Mouse (Mus musculus) gastrocnemius, postnatal 4 days (tissue): ENCODE measurements at regions not wholly inside any gene's neighbourhood (a gene's known extent, or its start where the extent isn't known, plus 50 kb on each side); places are given as distances from the start of the nearest gene placed in this dataset.
A peak's percentile ranks its signal among the peaks of the same experiment; 100 is the strongest.
"Not testable (repeated sequence)": the region's sequence is repeated elsewhere in the genome, so short reads cannot be mapped to it uniquely, and the experiment has no call there.

Experiments
- DNase-seq, 2 experiments: peaks; one replicate each; pipeline ENCODE4 v3.0.0; 2021 to 2022; ENCODE audit warnings: low spot score in 2 of 2, mixed read lengths in 2 of 2

DNA sequence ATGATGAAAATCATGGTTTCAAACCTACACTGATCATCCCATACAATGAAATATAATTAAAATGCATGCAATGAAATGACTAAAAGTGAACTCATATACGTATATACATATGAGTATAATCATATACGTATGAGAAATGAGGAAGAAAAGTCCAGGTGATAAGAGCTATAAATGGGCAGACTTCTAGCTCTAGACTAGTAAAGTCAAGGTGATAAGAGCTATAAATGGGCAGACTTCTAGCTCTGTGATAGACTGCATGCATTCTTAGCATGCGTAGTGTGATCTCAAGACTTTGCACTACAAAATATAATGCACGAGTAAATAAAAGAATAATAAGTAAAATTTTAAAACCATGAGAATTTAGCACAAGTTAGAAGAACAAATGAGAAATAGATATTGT, 606.2 kb upstream of the Gpc5 start:
- no peak for DNase-seq

DNA sequence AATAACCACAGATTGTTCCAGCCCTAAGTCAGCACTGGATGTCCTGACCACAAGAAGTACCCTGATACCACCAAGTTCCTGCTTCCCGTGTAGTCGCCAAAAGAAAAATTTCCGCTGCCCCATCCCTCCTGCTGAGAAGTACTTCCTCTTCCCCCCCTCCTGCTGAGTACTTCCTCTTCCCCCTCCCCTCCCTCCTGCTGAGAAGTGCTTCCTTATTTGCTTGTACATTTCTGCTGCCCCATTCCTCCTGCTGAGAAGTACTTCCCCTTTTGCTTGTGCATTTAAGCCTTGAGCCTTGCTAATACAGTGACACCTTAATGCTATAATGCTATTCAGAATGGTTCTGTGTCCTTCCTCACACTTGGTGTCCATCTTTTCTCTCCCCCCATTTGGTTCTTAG, 598.6 kb upstream of the Gpc5 start:
- DNase-seq, result not testable (repeated sequence)

DNA sequence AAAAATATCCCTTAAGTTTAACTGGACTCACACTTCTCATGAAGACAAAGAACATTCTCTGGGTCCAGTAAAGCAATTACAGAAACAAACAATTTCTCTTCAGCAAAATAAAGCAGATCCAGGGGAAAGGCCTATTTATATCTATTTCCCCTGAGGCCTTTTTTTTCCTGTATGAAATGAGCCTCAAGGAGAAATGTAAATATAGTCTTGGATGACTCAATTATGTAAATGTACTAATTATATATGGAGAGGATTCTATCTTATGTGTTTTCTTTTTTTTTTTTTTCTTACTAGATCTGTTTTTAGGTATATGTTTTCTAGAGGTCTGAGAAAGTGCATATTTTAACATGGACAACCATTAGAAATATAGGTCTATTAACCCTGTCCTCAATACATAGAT, 587.0 kb upstream of the Gpc5 start:
- no peak for DNase-seq

DNA sequence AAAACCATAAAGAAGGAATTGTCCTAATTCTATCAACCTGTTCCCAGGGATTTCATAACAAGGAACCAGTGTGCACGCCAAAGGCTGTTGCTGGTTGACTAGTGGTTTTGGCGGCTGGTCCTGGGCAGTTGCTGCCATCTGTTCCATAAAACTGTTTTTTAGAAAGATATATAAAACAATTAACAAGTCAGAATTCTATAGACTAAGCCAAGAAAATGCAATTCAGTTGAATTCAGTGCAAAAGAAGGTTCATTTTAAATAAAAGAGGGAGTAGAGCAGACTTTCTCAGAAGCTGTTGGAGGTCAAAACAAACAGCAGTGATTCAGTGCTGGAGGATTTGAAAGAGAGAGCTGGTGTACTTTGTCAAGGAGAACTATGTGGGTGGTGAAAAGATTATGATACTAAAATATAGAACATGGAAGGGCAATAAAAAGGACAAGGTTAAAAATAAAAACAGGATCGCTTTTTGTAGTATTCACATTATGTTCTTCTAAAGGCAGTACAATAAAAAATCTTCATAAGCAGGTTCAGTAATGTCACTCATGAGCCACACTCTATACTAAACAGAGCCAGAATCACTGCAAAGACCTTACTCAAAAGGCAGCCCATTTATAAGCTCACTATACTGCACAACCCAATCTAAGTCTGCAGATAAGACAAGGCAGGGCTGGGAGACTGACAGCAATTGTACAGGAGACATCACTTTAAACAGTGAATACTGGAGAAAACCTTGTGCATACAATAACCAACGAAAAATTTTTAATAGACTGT, 543.9 kb upstream of the Gpc5 start:
- no peak for DNase-seq

DNA sequence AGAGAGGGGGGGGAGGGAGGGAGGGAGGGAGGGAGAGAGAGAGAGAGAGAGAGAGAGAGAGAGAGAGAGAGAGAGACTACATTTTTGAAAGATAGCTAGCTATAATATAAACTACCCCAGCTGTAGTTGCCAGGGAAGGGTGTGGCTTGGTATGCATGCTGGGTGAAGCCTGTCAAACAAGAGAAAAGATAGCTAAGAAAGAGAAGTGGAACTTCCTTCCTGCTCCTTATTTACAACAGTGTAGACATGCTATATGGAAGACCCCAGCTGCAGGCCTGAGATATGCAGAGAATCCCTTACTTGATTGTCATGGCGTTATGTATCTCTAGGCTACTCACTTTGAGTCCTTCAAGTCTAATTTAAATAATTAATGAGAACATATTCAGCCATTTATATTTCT, 542.9 kb upstream of the Gpc5 start:
- DNase-seq, result no peak

DNA sequence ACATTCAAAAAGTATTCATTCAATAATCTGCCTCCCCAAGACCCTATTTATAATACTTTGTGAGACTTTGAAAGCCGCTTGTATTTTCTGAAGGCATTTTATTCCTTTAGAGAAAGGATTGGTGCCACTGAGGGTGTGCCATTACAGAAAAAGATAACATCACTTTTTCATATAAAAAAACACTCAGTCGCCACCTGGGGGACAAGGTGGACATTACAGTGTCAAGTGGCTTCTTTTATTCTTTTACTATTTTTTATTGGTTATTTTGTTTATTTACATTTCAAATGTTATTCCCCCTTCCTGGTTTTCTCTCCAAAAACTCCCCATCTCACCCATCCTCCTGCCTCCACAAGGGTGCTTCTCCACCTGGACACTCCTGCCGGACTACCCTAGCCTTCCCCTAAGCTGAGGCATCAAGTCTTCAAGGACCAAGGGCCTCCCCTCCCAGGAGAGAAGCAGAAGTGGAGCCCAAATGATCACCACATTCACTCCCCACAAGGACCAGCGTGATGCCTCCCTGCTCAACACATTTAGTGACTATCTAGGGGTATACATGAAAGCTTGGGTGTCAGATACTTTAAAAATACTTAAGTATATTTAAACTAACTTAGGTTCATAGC, 525.5 kb upstream of the Gpc5 start:
- DNase-seq, result no peak

DNA sequence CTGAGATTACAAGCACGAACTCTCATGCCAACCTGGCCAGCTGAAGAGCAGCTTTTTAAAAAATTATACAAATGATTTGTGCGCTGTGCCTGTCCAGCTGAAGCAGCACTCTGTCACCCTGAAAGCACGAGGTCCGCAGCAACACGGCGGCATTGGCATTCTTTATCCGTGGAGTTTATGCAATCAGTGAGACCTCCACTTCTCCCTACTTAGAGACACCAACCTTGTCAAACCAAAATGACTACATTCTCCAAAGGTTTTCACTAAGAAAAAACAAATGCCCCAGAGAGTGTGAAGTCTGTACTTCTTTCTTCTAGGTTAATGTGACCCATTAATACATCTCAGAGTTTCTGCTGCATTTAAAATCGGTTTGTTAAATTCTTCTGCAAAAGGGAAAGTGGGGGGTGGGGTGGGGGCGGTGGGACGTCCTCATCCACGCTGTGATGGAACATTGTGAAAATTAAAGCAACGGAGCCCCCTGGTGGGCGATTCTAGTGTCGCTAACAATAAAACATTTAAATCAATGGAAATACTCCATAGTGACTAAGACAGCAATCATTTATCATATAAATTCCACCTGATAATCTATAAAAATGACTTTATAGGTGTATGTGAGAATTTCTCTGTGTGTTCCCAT, 524.2 kb upstream of the Gpc5 start:
- DNase-seq, result peak; percentile 33 to 55

DNA sequence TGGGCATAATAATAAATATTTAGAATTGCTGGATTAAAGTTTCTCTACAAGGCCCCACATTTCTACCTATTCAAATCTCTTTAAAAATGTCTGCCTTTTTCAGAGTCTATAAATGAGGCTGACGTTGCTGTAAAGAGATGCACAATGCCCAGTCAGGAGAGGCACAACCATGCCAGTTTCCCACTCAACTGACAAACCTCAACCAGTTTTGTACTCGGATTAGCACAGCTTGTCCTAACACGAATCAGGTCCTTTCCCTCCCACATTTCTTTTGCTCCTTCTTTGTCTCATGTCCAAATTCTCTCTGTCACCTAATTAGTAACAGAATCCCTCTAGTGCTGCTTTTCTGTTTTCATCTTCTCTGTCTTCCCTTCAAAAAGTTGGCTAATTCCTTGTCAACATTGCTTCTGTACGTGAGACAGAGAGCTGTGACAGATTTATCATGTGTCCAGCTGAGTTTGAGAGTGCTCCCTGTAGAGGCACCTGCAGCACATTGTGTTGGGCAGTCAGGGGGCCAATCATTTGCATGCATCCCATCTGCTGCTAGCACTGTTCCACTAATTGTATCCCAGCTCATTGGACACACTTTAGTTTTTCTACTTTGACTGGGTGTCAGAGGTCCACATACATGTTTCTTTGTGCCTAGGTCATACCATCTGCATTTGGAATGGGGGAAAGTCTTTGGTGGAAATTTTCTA, 504.5 kb upstream of the Gpc5 start:
- DNase-seq, result no peak

DNA sequence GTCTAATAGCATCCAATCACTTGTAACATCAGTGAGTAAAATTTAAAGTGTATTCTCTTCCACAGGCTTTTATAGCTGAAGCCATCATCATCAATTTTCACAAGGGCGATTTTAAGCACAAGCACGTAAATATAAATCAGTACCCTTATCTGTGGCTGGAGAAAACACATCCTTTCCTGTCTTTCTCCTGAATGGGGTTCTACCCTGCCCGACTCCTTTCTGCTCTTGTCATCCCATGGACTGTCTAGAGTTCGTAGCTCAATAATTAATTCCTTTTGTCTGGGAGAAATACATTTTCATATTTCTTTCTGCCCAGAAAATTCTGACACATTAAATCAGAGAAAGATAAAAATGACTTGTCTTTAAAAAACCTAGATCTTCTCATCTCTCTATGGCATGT, 482.7 kb upstream of the Gpc5 start:
- DNase-seq, result no peak

DNA sequence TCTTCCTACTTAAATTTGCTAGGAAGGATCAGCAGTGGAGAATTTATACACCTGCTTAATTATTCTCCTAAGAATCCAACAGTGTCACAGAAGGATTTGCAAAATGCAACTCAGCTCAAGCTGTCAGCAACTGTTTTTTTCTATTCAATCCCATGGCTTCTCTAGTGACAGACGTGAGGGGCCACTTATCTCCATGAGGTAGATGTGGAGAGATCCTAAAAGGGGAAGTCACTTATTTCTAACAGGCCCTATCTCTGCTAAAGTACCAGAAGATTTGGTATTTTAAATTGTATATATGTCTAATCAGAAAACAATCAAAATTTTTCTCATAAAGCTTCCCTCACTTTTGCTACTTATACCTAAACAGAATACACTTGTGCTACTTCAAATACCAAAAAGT, 479.6 kb upstream of the Gpc5 start:
- no peak for DNase-seq

DNA sequence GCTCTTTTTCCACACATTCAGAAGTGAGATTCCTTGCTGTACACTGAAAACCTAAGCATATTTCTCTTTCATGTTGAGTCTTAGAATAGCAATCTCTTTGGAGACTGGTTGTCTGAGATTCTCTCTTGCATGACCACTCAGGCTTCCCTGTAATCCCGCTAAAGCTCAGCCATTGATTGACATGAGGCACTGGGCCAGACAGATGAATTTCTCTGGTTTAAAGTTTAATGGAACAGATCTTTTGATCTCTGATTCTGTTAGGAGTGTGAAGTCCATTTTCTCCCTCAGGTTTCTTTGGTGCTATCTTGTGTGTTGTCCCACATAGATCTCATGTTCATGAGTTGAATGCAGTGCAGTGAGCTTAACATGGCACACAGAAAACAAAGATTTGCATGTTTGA, 435.4 kb upstream of the Gpc5 start:
- DNase-seq, result no peak

DNA sequence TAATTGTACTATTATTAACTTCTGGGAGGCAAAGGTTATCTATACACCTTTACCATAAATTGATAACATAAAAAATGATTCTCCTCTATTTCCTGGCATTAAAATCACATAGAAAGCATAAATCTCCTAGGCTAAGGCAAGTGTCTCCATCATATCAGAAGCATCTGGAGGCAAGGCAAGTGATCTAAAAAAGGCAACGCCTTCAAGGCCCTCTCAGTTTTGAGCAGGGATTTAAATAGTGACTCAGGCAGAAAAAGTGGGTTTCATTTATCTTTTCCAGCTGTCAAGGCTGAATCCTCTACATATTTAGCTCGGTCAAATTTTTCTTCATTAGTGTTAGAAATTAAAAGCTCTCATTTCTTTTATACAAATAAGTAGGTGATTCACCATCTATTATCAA, 430.0 kb upstream of the Gpc5 start:
- DNase-seq, result no peak

DNA sequence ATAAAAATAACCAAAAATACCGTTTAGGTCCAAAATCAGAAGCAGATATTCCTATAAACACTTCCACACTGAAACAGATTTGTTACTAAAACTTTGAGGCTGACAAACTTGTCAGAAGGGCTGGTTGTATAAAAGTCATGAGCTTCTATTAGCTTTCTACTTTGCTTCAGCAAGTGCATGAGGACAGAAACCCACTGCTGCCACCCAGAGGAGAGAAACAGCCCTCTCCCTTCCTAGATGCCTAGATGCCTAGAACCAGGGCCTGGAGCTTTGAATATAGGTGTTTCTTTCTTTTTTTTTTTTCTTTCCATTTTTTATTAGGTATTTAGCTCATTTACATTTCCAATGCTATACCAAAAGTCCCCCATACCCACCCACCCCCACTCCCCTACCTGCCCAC, 406.9 kb upstream of the Gpc5 start:
- DNase-seq, result no peak

DNA sequence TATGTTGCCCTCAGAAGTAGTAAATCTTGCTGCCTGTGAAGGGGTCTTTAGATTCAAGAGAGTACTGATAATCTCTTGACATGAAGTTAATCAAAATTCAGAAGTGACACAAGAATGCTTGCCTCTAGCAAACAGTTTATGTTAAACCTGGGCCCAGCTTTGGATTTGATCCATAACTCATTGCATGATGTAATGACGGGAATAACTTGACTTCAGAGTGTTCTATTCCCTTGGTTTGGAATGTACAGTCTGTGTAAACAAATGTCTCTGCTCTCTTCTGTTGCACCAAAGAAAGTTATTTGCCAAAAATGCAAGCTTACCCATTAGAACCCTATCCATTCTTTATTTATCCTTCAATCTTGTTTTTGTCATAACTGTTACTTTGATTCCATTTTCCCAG, 397.1 kb upstream of the Gpc5 start:
- no peak for DNase-seq

DNA sequence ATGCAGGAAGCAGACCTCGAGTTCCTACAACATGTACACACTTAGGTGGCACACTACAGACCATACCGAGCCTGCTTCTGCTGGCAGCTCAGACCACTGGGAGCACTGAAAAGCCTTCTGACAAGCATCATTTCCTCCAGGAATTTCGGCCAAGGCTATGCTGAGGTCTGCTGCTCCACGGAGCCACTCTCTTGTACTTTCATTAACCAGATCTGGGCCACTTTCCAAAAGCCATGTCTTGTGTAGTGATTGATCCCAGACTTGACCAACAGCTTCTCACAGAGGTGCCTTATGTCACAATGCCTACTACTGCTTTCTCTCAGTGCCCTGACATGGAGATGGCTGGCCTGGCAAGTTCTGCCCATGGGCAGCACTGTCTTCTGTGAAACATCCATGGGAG, 394.5 kb upstream of the Gpc5 start:
- no peak for DNase-seq

DNA sequence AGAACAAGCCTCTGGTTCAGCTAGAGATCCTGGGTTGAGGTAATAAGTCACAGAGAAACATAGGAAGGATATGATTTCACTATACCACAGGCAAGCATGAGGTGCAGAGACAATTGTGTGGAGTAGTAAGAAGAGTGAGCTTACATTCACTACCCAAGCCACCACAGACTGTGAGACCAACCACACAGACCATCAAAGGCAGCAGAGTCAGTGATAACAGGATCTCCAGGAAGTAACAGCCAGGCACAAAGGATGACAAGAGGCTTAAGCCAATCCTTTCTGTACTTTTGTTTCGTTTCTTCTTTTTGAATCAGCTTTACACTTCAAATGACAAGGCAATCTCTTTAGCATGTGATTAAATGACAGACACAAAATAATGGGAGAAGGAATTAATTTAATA, 368.9 kb upstream of the Gpc5 start:
- DNase-seq, result no peak

DNA sequence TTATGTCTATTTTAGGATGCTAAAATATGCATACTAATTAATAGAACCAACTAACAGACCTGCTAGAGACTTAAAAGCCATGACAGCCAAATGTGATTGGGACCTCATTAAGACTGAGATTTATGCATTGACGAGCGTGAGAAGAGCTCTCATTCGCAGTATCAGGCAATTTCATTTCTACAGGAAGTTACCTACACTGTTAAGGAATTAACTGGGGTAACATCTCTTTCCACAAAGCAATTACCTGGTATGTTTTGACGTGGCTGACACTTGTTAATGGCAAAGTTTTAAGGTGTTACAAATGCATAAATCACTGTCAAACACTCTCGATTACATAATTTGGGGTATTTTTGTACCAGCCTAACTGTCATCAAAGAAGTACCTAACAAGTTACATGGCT, 324.7 kb upstream of the Gpc5 start:
- DNase-seq, result no peak

DNA sequence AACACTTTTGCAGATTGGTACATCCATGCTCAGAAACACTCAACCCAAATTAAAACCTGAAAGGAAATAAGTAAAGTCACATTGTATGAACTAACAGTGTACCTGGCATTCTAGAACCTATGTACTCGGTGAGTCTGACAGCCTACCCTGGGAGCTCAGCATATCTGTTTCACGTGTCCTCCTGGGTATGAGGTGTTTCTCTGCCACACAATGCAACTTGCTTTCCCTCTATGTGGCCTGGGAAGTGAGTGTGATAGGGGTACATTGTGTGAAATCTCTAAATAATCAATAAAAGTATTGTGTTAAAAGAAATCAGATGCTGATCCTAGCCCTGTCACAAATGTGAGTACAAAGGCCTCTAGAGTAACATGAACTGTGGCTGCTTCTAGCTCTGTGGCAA, 315.3 kb upstream of the Gpc5 start:
- DNase-seq, result no peak

DNA sequence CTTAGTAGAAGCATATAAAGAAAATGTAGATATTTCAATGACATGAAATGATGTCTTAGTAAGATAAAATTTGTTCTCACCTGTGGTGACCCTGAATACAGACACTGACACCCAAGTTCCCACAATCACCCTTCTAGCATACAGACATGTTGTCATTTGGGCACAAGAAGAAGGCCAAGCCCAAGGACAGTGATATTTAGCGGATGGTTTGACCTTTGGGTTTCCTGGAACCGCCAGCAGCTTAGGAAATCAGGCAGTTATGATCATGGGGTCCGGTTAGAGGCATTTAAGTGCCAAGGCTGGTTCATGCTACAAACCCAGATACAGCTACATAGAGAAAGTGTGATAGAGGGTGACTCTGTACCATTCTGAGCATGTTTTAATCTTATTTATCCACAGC, 310.2 kb upstream of the Gpc5 start:
- no peak for DNase-seq

DNA sequence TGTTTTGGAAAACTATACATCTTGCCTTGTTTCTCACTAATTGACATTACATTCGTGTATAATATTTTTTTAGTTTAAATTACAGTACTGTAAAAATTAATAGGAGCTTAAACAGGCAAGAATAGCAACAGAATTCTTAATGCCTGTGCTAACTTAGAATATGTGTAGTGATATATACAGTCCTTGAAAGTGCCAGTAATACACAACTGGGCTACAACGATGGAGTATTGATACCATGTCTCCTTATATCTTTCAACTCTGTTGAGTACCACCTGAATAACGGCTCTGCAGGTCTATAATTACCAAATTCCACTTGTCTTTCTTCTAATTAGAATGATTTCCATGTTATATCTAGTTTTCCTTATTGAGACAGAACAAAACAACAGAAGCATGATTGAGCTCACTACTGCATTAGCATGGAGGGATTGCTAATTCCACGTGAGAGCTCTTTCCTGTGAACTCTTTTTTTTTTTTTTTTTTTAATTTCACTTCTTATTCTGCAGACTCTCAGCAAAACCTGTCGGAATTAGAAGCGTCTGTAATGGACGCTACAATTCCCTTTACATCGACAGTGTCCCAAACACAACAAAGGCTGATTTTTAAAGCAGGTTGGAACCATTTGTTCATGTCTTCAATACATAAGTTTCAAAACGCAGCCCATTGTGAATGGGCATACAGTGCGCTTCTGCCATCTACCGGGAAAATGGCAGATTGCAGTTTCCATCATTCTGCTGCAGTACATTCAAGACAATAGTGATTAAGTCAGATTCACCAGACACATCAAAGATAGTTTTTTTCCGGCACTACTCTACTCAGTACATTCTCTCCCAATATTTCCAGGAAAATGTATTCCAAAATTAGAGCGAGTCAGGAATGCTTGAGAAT, 300.8 kb upstream of the Gpc5 start:
- DNase-seq, result peak; percentile 23 to 52

DNA sequence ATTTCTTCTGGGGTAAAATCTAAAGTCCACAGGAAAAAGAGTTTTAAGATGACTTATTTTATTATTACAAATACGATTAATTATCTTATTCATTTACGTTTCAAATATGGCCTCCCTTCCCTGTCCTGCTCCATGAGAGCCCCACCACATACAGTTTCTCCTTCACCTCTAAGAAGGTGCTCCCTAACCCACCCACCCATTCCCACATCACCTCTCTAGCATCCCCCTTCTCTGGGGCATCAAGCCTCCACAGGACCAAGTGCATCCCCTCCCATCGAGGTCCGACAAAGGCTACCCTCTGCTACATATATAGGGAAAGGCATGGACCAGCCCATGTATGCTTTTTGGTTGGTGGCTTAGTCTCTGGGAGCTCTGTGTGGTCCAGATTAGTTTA, 300.2 kb upstream of the Gpc5 start:
- DNase-seq, result no peak
